Mouse (Mus musculus): ENCODE results near the gene Hoxd8.

Gene Hoxd8

DNA sequence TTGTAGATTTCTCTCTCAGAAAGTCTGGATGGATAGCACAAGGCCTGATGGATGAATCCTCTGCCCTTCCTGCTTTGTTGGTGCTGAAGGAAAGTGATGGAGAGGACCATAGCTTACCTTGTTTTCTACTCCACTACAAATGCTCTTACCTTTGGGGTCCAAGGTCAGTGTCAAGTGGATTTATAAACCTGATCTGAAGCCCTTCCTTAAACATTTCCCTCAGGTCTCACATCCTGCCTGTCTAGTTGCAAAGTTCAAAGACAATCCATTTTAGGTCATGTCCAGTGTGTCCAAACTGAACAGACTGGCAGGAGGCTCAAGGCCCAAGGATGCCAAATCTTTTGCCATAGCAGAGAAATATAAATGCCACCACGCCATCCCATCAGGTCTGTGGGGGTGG, 47.4 kb downstream of the Hoxd8 start:
- no peak for DNase-seq (ENCODE audit: low read depth, low spot score)

DNA sequence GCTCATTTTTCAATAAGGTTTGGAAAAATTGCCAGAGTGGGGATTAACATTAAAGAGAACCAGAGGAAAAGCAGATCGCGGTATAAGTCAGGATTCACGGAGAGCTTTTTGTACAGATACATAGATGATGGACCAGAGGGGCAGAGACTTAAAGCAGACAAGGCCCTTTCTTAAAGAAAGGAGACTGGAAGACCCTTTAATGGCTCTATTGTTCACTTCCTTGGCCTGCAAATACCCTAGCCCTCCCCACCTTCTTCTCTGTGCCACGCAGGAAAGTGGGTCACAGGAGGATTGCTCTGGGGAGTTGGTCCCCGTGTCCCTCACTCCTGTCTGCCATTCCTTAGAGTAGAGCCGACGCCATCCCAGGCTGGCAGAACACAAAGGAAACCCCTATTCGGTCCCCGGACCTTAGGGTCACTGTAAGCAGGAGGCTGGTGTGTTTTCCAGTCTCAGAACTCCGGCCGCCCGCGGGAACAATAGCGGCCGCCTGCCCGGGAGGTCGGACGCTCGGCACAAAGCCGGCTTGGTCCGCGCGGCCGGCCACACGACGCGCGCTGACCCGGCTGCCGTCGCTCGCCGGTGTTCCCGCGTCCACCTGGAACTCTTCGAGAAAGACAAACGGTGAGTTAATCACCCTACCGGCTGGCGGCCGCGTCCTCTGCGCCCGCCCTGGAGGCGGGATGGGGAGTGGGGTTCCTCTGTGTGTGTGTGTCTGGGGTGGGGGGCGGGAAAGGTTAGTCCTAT, 48.2 kb downstream of the Hoxd8 start:
- DNase-seq (ENCODE audit: low read depth, low spot score): no peak

DNA sequence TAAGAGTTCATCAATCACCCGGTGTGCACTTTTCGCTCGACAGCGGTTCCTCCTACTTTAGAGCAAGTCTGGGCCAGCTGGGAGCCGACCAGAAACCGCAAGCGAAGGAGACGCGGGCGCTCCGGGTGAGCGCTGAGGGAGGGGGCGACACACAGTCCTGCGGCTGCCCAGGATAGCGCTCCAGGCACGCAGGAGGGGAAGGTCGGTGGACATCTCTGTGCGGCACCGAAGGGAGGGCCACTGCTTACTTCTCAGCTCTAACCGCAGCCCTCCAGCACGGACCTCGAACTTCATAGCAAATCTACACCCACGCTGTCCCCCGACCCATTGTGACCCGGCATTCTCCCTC, 48.7 kb downstream of the Hoxd8 start:
- no peak for DNase-seq (ENCODE audit: low read depth, low spot score)

DNA sequence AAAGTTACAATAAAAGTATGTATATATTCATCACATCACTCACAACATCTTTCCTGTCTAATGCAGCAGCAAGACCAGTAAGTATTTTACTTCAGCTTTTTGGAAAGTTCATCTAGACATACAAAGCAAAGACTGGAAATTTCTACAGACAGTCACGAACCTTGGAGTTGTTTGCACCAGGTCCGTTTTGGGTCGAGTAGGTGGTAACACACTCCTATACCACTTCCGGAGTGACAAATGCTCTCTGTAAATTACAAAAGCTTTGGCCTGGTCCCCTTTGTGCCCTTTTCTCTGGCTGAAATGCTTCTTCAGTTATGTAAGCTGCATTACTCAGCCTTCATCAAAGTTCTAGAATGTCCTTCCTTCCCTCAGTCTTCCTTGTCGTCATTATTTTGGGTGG, 49.3 kb downstream of the Hoxd8 start:
- DNase-seq (ENCODE audit: low read depth, low spot score): no peak
